In the genomic region with DNA sequence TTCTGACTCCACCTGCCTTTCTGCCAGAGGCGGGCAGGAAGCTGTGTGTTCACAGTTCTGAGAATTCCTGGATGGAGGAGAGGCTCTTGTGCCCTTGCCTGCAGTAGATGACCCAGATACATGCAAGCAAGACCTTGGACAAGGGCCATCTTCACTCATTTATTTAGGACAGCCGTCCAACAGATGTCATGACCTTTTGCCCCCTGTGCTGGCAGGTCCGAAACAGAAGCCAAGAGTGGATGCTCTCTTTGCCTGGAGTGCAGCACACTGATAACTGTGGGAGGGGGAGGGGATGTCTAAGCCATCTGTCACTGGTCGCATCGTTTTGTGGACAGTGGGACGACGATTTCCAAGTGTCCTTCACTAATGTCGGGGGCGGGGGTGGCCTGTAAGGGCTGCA, we compare ENCODE assay signal across 12 mouse cellular contexts. TPM values are rescaled to one million over a fixed set of nuclear protein-coding genes. Genes with fewer than 3 reads are reported as not detected.
A peak's percentile ranks its signal among the peaks of the same experiment; 100 is the strongest.
DNase-seq lines count a peak whose midpoint lies in the region; ATAC-seq lines count a peak whose summit lies in the region.
"Had no signal": no experiment of that assay in that cellular context is flagged by ENCODE, and none has a peak within 500 bp of the region (broad histone marks: within the 10 kb centered on the region; RNA-seq: fewer than 3 reads in every experiment).

No protein-coding gene starts in this region.

- WGBS in forebrain, embryonic 11.5 days = 66% methylated on average over 9 of the region's 9 CpGs
- WGBS in forebrain, embryonic 14.5 days = 75% methylated on average over 9 of the region's 9 CpGs
- 46% methylated on average over 9 of the region's 9 CpGs for WGBS in midbrain, embryonic 12.5 days
- 43% methylated on average over 9 of the region's 9 CpGs for WGBS in midbrain, embryonic 11.5 days
- WGBS in hindbrain, embryonic 11.5 days = 25% methylated on average over 9 of the region's 9 CpGs
- 56% methylated on average over 9 of the region's 9 CpGs for WGBS in intestine, embryonic 15.5 days

- peaks cover 8% of the 10 kb centered on the region for H3K4me1 ChIP-seq in forebrain, embryonic 11.5 days (replicated peaks; ENCODE audit: control insufficient read depth, insufficient read depth, low read length)
- peaks cover 9% of the 10 kb centered on the region; the same call in 1 of the 2 replicates for H3K4me1 ChIP-seq in forebrain, embryonic 14.5 days (ENCODE audit: control insufficient read depth, insufficient read depth, low read length)
- peaks cover 23% of the 10 kb centered on the region for H3K4me1 ChIP-seq in midbrain, embryonic 12.5 days
- peaks cover 19% of the 10 kb centered on the region for H3K4me1 ChIP-seq in midbrain, embryonic 11.5 days (ENCODE audit: control insufficient read depth, insufficient read depth, low read length)
- 0 out of 2 replicates have a peak, but pooled peaks cover 4% of the 10 kb centered on the region for H3K4me1 ChIP-seq in hindbrain, embryonic 11.5 days (replicated peaks; ENCODE audit: control insufficient read depth, insufficient read depth, low read length)
- H3K4me1 ChIP-seq in intestine, embryonic 15.5 days (replicated peaks) = peaks cover 6% of the 10 kb centered on the region; the same call in 1 of the 2 replicates

- H3K27ac ChIP-seq in forebrain, embryonic 11.5 days (ENCODE audit: low read depth, low read length) = no peak overlapping the region
- no peak overlapping the region for H3K27ac ChIP-seq in forebrain, embryonic 14.5 days (ENCODE audit: low read depth, low read length)
- 0 out of 2 replicates have a peak overlapping the region, but pooled peaks have one; percentile 30 for H3K27ac ChIP-seq in midbrain, embryonic 12.5 days (replicated peaks)
- no peak overlapping the region for H3K27ac ChIP-seq in midbrain, embryonic 11.5 days (ENCODE audit: low read depth, low read length)
- H3K27ac ChIP-seq in hindbrain, embryonic 11.5 days (ENCODE audit: low read depth, low read length) = 0 out of 2 replicates have a peak overlapping the region, but pooled peaks have one; percentile 21
- no peak overlapping the region for H3K27ac ChIP-seq in intestine, embryonic 15.5 days
- H3K27ac ChIP-seq: embryonic facial prominence, embryonic 10.5 days had no signal

- no peak overlapping the region for H3K9ac ChIP-seq in forebrain, embryonic 11.5 days (ENCODE audit: low read length)
- no peak overlapping the region for H3K9ac ChIP-seq in forebrain, embryonic 14.5 days (ENCODE audit: low read length)
- 0 out of 2 replicates have a peak overlapping the region, but pooled peaks have one; percentile 16 for H3K9ac ChIP-seq in midbrain, embryonic 12.5 days (replicated peaks)
- H3K9ac ChIP-seq in midbrain, embryonic 11.5 days (ENCODE audit: low read length) = no peak overlapping the region
- no peak overlapping the region for H3K9ac ChIP-seq in hindbrain, embryonic 11.5 days (ENCODE audit: low read depth, low read length)
- H3K9ac ChIP-seq in intestine, embryonic 15.5 days = no peak overlapping the region

- H3K4me3 ChIP-seq in forebrain, embryonic 11.5 days (ENCODE audit: low read depth, low read length) = no peak overlapping the region
- no peak overlapping the region for H3K4me3 ChIP-seq in forebrain, embryonic 14.5 days (ENCODE audit: low read depth, low read length)
- no peak overlapping the region for H3K4me3 ChIP-seq in midbrain, embryonic 12.5 days
- no peak overlapping the region for H3K4me3 ChIP-seq in midbrain, embryonic 11.5 days (ENCODE audit: low read depth, low read length)
- no peak overlapping the region for H3K4me3 ChIP-seq in hindbrain, embryonic 11.5 days (ENCODE audit: low read depth, low read length)
- H3K4me3 ChIP-seq in intestine, embryonic 15.5 days (replicated peaks) = no peak overlapping the region
- H3K4me3 ChIP-seq: embryonic facial prominence, embryonic 10.5 days had no signal

- no peaks in the 10 kb centered on the region; the same call in 1 of the 2 replicates for H3K36me3 ChIP-seq in forebrain, embryonic 11.5 days (ENCODE audit: control insufficient read depth, insufficient read depth, low read length)
- H3K36me3 ChIP-seq in forebrain, embryonic 14.5 days (ENCODE audit: control insufficient read depth, insufficient read depth, low read length) = peaks cover 65% of the 10 kb centered on the region
- peaks cover 54% of the 10 kb centered on the region for H3K36me3 ChIP-seq in midbrain, embryonic 12.5 days
- peaks cover 2% of the 10 kb centered on the region for H3K36me3 ChIP-seq in midbrain, embryonic 11.5 days (ENCODE audit: control insufficient read depth, insufficient read depth, low read length)
- peaks cover 8% of the 10 kb centered on the region; the same call in 1 of the 2 replicates for H3K36me3 ChIP-seq in hindbrain, embryonic 11.5 days (ENCODE audit: control insufficient read depth, insufficient read depth, low read length)
- peaks cover 9% of the 10 kb centered on the region; the same call in 1 of the 2 replicates for H3K36me3 ChIP-seq in intestine, embryonic 15.5 days

- H3K4me2 ChIP-seq in forebrain, embryonic 11.5 days (ENCODE audit: low read depth, low read length, severe bottlenecking) = no peak overlapping the region
- H3K4me2 ChIP-seq in forebrain, embryonic 14.5 days (ENCODE audit: low read length) = no peak overlapping the region
- H3K4me2 ChIP-seq in midbrain, embryonic 12.5 days (replicated peaks) = 0 out of 2 replicates have a peak overlapping the region, but pooled peaks have one; percentile 1
- no peak overlapping the region for H3K4me2 ChIP-seq in midbrain, embryonic 11.5 days
- no peak overlapping the region for H3K4me2 ChIP-seq in hindbrain, embryonic 11.5 days (replicated peaks; ENCODE audit: low read depth, low read length)
- H3K4me2 ChIP-seq in intestine, embryonic 15.5 days (replicated peaks) = no peak overlapping the region

- H3K27me3 ChIP-seq in forebrain, embryonic 11.5 days (ENCODE audit: control insufficient read depth, insufficient read depth, low read length) = no peaks in the 10 kb centered on the region
- H3K27me3 ChIP-seq in forebrain, embryonic 14.5 days (replicated peaks; ENCODE audit: control insufficient read depth, insufficient read depth, low read length) = no peaks in the 10 kb centered on the region
- H3K27me3 ChIP-seq in midbrain, embryonic 12.5 days = no peaks in the 10 kb centered on the region
- H3K27me3 ChIP-seq in midbrain, embryonic 11.5 days (ENCODE audit: control insufficient read depth, insufficient read depth, low read length) = no peaks in the 10 kb centered on the region
- no peaks in the 10 kb centered on the region for H3K27me3 ChIP-seq in hindbrain, embryonic 11.5 days (ENCODE audit: control insufficient read depth, insufficient read depth, low read length)
- no peaks in the 10 kb centered on the region for H3K27me3 ChIP-seq in intestine, embryonic 15.5 days (replicated peaks)

- no peaks in the 10 kb centered on the region for H3K9me3 ChIP-seq in forebrain, embryonic 11.5 days (ENCODE audit: control insufficient read depth, low read length)
- no peaks in the 10 kb centered on the region for H3K9me3 ChIP-seq in forebrain, embryonic 14.5 days (replicated peaks; ENCODE audit: control insufficient read depth, low read length)
- no peaks in the 10 kb centered on the region for H3K9me3 ChIP-seq in midbrain, embryonic 12.5 days
- no peaks in the 10 kb centered on the region for H3K9me3 ChIP-seq in midbrain, embryonic 11.5 days (ENCODE audit: control insufficient read depth, low read length)
- no peaks in the 10 kb centered on the region for H3K9me3 ChIP-seq in hindbrain, embryonic 11.5 days (ENCODE audit: control insufficient read depth, low read length)
- H3K9me3 ChIP-seq in intestine, embryonic 15.5 days = no peaks in the 10 kb centered on the region
- H3K9me3 ChIP-seq: embryonic facial prominence, embryonic 10.5 days had no signal

- no peak for ATAC-seq in forebrain, embryonic 11.5 days (replicated peaks; ENCODE audit: low FRiP score)
- no peak for ATAC-seq in forebrain, embryonic 14.5 days
- ATAC-seq in midbrain, embryonic 12.5 days (ENCODE audit: low FRiP score, low read depth) = no peak
- no peak for ATAC-seq in midbrain, embryonic 11.5 days (ENCODE audit: low FRiP score)
- no peak for ATAC-seq in hindbrain, embryonic 11.5 days (ENCODE audit: low FRiP score)
- no peak for ATAC-seq in intestine, embryonic 15.5 days

- peak; percentile 39 for DNase-seq in forebrain, embryonic 11.5 days (ENCODE audit: low spot score)
- DNase-seq in forebrain, embryonic 14.5 days (ENCODE audit: low spot score) = no peak
- DNase-seq in midbrain, embryonic 11.5 days (ENCODE audit: low spot score, missing footprints) = no peak
- peak; percentile 42 for DNase-seq in hindbrain, embryonic 11.5 days (ENCODE audit: low spot score)
- DNase-seq in retina, embryonic 14.5 days (ENCODE audit: low spot score) = peak; percentile 69
- DNase-seq in urinary bladder, postnatal 25 days (ENCODE audit: low spot score) = no peak
- DNase-seq: heart, postnatal 4 days had no signal

RNA-seq across cellular contexts. Expression of gene Git2, which starts 19.9 kb away (rescaled TPM):
- polyA plus RNA-seq in forebrain, embryonic 11.5 days (2014; fragmentation: Nextera tagmentation; extraction: Ambion mirVana) = 39.3 and 41.5 TPM in 2 replicates
- 29.1 and 36.3 TPM in 2 replicates for polyA plus RNA-seq in forebrain, embryonic 14.5 days (2014; fragmentation: Nextera tagmentation; extraction: Ambion mirVana)
- polyA plus RNA-seq in midbrain, embryonic 12.5 days (2016; fragmentation: Nextera tagmentation; extraction: Ambion mirVana) = 48.4 and 52.6 TPM in 2 replicates
- 29.5 and 30.0 TPM in 2 replicates for polyA plus RNA-seq in midbrain, embryonic 11.5 days (2014; fragmentation: Nextera tagmentation; extraction: Ambion mirVana)
- polyA plus RNA-seq in hindbrain, embryonic 11.5 days (2014; fragmentation: Nextera tagmentation; extraction: Ambion mirVana) = 36.3 and 42.2 TPM in 2 replicates
- 30.7 and 31.7 TPM in 2 replicates for polyA plus RNA-seq in intestine, embryonic 15.5 days (2015; fragmentation: Nextera tagmentation; extraction: Ambion mirVana)

RNA-seq across cellular contexts. Expression of gene Ankrd13a, which starts 20.8 kb away (rescaled TPM):
- polyA plus RNA-seq in forebrain, embryonic 11.5 days (2014; fragmentation: Nextera tagmentation; extraction: Ambion mirVana) = 61.8 and 71.8 TPM in 2 replicates
- 25.8 and 32.3 TPM in 2 replicates for polyA plus RNA-seq in forebrain, embryonic 14.5 days (2014; fragmentation: Nextera tagmentation; extraction: Ambion mirVana)
- polyA plus RNA-seq in midbrain, embryonic 12.5 days (2016; fragmentation: Nextera tagmentation; extraction: Ambion mirVana) = 71.1 and 77.7 TPM in 2 replicates
- polyA plus RNA-seq in midbrain, embryonic 11.5 days (2014; fragmentation: Nextera tagmentation; extraction: Ambion mirVana) = 64.7 and 71.9 TPM in 2 replicates
- 71.0 and 71.7 TPM in 2 replicates for polyA plus RNA-seq in hindbrain, embryonic 11.5 days (2014; fragmentation: Nextera tagmentation; extraction: Ambion mirVana)
- 55.1 and 55.3 TPM in 2 replicates for polyA plus RNA-seq in intestine, embryonic 15.5 days (2015; fragmentation: Nextera tagmentation; extraction: Ambion mirVana)

RNA-seq across cellular contexts. Expression of gene 1500011B03Rik, which starts 28.0 kb away (rescaled TPM):
- polyA plus RNA-seq in forebrain, embryonic 11.5 days (2014; fragmentation: Nextera tagmentation; extraction: Ambion mirVana) = 133 and 149 TPM in 2 replicates
- polyA plus RNA-seq in forebrain, embryonic 14.5 days (2014; fragmentation: Nextera tagmentation; extraction: Ambion mirVana) = 255 and 273 TPM in 2 replicates
- 154 and 167 TPM in 2 replicates for polyA plus RNA-seq in midbrain, embryonic 12.5 days (2016; fragmentation: Nextera tagmentation; extraction: Ambion mirVana)
- polyA plus RNA-seq in midbrain, embryonic 11.5 days (2014; fragmentation: Nextera tagmentation; extraction: Ambion mirVana) = 150 and 157 TPM in 2 replicates
- polyA plus RNA-seq in hindbrain, embryonic 11.5 days (2014; fragmentation: Nextera tagmentation; extraction: Ambion mirVana) = 163 and 167 TPM in 2 replicates
- polyA plus RNA-seq in intestine, embryonic 15.5 days (2015; fragmentation: Nextera tagmentation; extraction: Ambion mirVana) = 69.4 and 70.6 TPM in 2 replicates

RNA-seq across cellular contexts. Expression of gene 4930519G04Rik, which starts 58.2 kb away (rescaled TPM):
- not detected in 2 replicates for polyA plus RNA-seq in forebrain, embryonic 11.5 days (2014; fragmentation: Nextera tagmentation; extraction: Ambion mirVana)
- polyA plus RNA-seq in forebrain, embryonic 14.5 days (2014; fragmentation: Nextera tagmentation; extraction: Ambion mirVana) = not detected in 2 replicates
- polyA plus RNA-seq in midbrain, embryonic 12.5 days (2016; fragmentation: Nextera tagmentation; extraction: Ambion mirVana) = not detected in 2 replicates
- not detected in 2 replicates for polyA plus RNA-seq in midbrain, embryonic 11.5 days (2014; fragmentation: Nextera tagmentation; extraction: Ambion mirVana)
- not detected in 2 replicates for polyA plus RNA-seq in hindbrain, embryonic 11.5 days (2014; fragmentation: Nextera tagmentation; extraction: Ambion mirVana)
- polyA plus RNA-seq in intestine, embryonic 15.5 days (2015; fragmentation: Nextera tagmentation; extraction: Ambion mirVana) = not detected in 2 replicates
- polyA plus RNA-seq: C2C12; embryonic facial prominence, embryonic 10.5 days; stomach, embryonic 16.5 days had no signal

Comparison
In these comparisons a context has a peak if more than half of its experiments do, and no peak if none do; other contexts are left out.
1. DNase-seq: peak in forebrain, embryonic 11.5 days (single experiment), hindbrain, embryonic 11.5 days (single experiment) and retina, embryonic 14.5 days (single experiment); none in forebrain, embryonic 14.5 days (single experiment), midbrain, embryonic 11.5 days (single experiment) and urinary bladder, postnatal 25 days (single experiment).
2. H3K27ac ChIP-seq: peak in midbrain, embryonic 12.5 days (single experiment) and hindbrain, embryonic 11.5 days (single experiment); none in forebrain, embryonic 11.5 days (single experiment), forebrain, embryonic 14.5 days (single experiment), midbrain, embryonic 11.5 days (single experiment) and intestine, embryonic 15.5 days (single experiment).